8 mouse cellular contexts compared by ENCODE assay signal in genomic region chr13:54737488-54738212, GRCm38 (mm10). TPM values are rescaled to one million over a fixed set of nuclear protein-coding genes. Genes with fewer than 3 reads are reported as not detected.
DNase-seq lines count a peak whose midpoint lies in the region; ATAC-seq lines count a peak whose summit lies in the region.

No protein-coding gene starts in this region.

- no peak overlapping the region for H3K27ac ChIP-seq in kidney, embryonic 14.5 days (ENCODE audit: low read depth, low read length)
- H3K27ac ChIP-seq in forebrain, embryonic 10.5 days, result no peak overlapping the region; the same call in 1 of the 2 replicates
- no peak overlapping the region for H3K27ac ChIP-seq in intestine, embryonic 16.5 days (ENCODE audit: low read length)

- peak overlapping the region; percentile 71 for H3K4me2 ChIP-seq in kidney, embryonic 14.5 days (replicated peaks; ENCODE audit: low read depth, low read length)
- peak overlapping the region; percentile 64 for H3K4me2 ChIP-seq in intestine, embryonic 16.5 days (ENCODE audit: low read depth, low read length)

- H3K9me3 ChIP-seq in kidney, embryonic 14.5 days (ENCODE audit: control insufficient read depth, low read length), result no peaks in the 10 kb centered on the region
- no peaks in the 10 kb centered on the region for H3K9me3 ChIP-seq in forebrain, embryonic 10.5 days
- no peaks in the 10 kb centered on the region for H3K9me3 ChIP-seq in intestine, embryonic 16.5 days (ENCODE audit: control insufficient read depth, low read length)

- 0 out of 2 replicates have a peak, but pooled peaks cover 9% of the 10 kb centered on the region for H3K4me1 ChIP-seq in kidney, embryonic 14.5 days (ENCODE audit: control insufficient read depth, insufficient read depth, low read length)
- H3K4me1 ChIP-seq in forebrain, embryonic 10.5 days, result peaks cover 28% of the 10 kb centered on the region
- H3K4me1 ChIP-seq in intestine, embryonic 16.5 days (ENCODE audit: control insufficient read depth, insufficient read depth, low read length), result peaks cover 13% of the 10 kb centered on the region

- H3K27me3 ChIP-seq in kidney, embryonic 14.5 days (ENCODE audit: control insufficient read depth, insufficient read depth, low read length), result peaks cover 49% of the 10 kb centered on the region
- peaks cover 54% of the 10 kb centered on the region for H3K27me3 ChIP-seq in forebrain, embryonic 10.5 days (ENCODE audit: poor library complexity, severe bottlenecking)
- H3K27me3 ChIP-seq in intestine, embryonic 16.5 days (replicated peaks; ENCODE audit: control insufficient read depth, insufficient read depth, low read length), result peaks cover 40% of the 10 kb centered on the region

- ATAC-seq in kidney, embryonic 14.5 days (ENCODE audit: low FRiP score, low TSS enrichment), result peak; percentile 83; the same call in 1 of the 2 replicates
- ATAC-seq in intestine, embryonic 16.5 days, result peak; percentile 87

- peak overlapping the region; percentile 42; the same call in 1 of the 2 replicates for H3K9ac ChIP-seq in kidney, embryonic 14.5 days (ENCODE audit: low read depth, low read length)
- peak overlapping the region; percentile 41 for H3K9ac ChIP-seq in intestine, embryonic 16.5 days (ENCODE audit: low read depth, low read length)

- peak overlapping the region; percentile 40 for H3K4me3 ChIP-seq in kidney, embryonic 14.5 days (ENCODE audit: low read length)
- H3K4me3 ChIP-seq in forebrain, embryonic 10.5 days, result peak overlapping the region; percentile 49
- peak overlapping the region; percentile 39 for H3K4me3 ChIP-seq in intestine, embryonic 16.5 days (ENCODE audit: low read length)

- DNase-seq in kidney, postnatal 25 days, result no peak
- peak; percentile 82 for DNase-seq in brain, adult 2 months (ENCODE audit: low read depth, low spot score)
- DNase-seq in forebrain, embryonic 10.5 days (ENCODE audit: extremely low spot score, low spot score), result no peak
- peak; percentile 51 for DNase-seq in neural tube, embryonic 10.5 days (ENCODE audit: extremely low spot score, low spot score)
- no peak for DNase-seq in ovary, adult 18-20 months (ENCODE audit: low spot score)
- no peak for DNase-seq in lung, postnatal 10 days

- WGBS in kidney, embryonic 14.5 days, result 2% methylated on average over 70 of the region's 87 CpGs
- 1% methylated on average over 87 of the region's 87 CpGs for WGBS in forebrain, embryonic 10.5 days
- 1% methylated on average over 69 of the region's 87 CpGs for WGBS in intestine, embryonic 16.5 days

- H3K36me3 ChIP-seq in kidney, embryonic 14.5 days (ENCODE audit: control insufficient read depth, insufficient read depth, low read length), result no peaks in the 10 kb centered on the region
- H3K36me3 ChIP-seq in forebrain, embryonic 10.5 days (replicated peaks), result peaks cover 30% of the 10 kb centered on the region
- no peaks in the 10 kb centered on the region for H3K36me3 ChIP-seq in intestine, embryonic 16.5 days (ENCODE audit: control insufficient read depth, insufficient read depth, low read length)

RNA-seq across cellular contexts. Expression of gene Gprin1, which starts 12.0 kb away (rescaled TPM):
- 0.31 and 0.41 TPM in 2 replicates for polyA plus RNA-seq in kidney, embryonic 14.5 days (2014; fragmentation: Nextera tagmentation; extraction: Ambion mirVana)
- 0.56 and 0.57 TPM in 2 replicates for polyA plus RNA-seq in forebrain, embryonic 10.5 days (2016; fragmentation: Nextera tagmentation; extraction: Ambion mirVana)
- polyA plus RNA-seq in intestine, embryonic 16.5 days (2015; fragmentation: Nextera tagmentation; extraction: Ambion mirVana), result 0.15 and 0.16 TPM in 2 replicates

RNA-seq across cellular contexts. Expression of gene Sncb, which starts 28.7 kb away (rescaled TPM):
- polyA plus RNA-seq in kidney, embryonic 14.5 days (2014; fragmentation: Nextera tagmentation; extraction: Ambion mirVana), result not detected in 2 replicates
- 1.1 and 1.8 TPM in 2 replicates for polyA plus RNA-seq in forebrain, embryonic 10.5 days (2016; fragmentation: Nextera tagmentation; extraction: Ambion mirVana)
- 0.39 and 0.46 TPM in 2 replicates for polyA plus RNA-seq in intestine, embryonic 16.5 days (2015; fragmentation: Nextera tagmentation; extraction: Ambion mirVana)

RNA-seq across cellular contexts. Expression of gene Cdhr2, which starts 36.4 kb away (rescaled TPM):
- polyA plus RNA-seq in kidney, embryonic 14.5 days (2014; fragmentation: Nextera tagmentation; extraction: Ambion mirVana), result 1.2 and 1.9 TPM in 2 replicates
- 0.04 TPM in 1 of 2 replicates, not detected in the other for polyA plus RNA-seq in forebrain, embryonic 10.5 days (2016; fragmentation: Nextera tagmentation; extraction: Ambion mirVana)
- 64.2 and 94.9 TPM in 2 replicates for polyA plus RNA-seq in intestine, embryonic 16.5 days (2015; fragmentation: Nextera tagmentation; extraction: Ambion mirVana)

RNA-seq across cellular contexts. Expression of gene Rnf44, which starts 43.9 kb away (rescaled TPM):
- 74.0 and 92.7 TPM in 2 replicates for polyA plus RNA-seq in kidney, embryonic 14.5 days (2014; fragmentation: Nextera tagmentation; extraction: Ambion mirVana)
- 88.6 and 106 TPM in 2 replicates for polyA plus RNA-seq in forebrain, embryonic 10.5 days (2016; fragmentation: Nextera tagmentation; extraction: Ambion mirVana)
- 48.9 and 59.3 TPM in 2 replicates for polyA plus RNA-seq in intestine, embryonic 16.5 days (2015; fragmentation: Nextera tagmentation; extraction: Ambion mirVana)

RNA-seq across cellular contexts. Expression of gene Eif4e1b, which starts 46.1 kb away (rescaled TPM):
- not detected in 2 replicates for polyA plus RNA-seq in kidney, embryonic 14.5 days (2014; fragmentation: Nextera tagmentation; extraction: Ambion mirVana)
- not detected in 2 replicates for polyA plus RNA-seq in forebrain, embryonic 10.5 days (2016; fragmentation: Nextera tagmentation; extraction: Ambion mirVana)
- not detected in 2 replicates for polyA plus RNA-seq in intestine, embryonic 16.5 days (2015; fragmentation: Nextera tagmentation; extraction: Ambion mirVana)

Comparison
In these comparisons a context has a peak if more than half of its experiments do, and no peak if none do; other contexts are left out.
1. DNase-seq: peak in brain, adult 2 months (single experiment) and neural tube, embryonic 10.5 days (single experiment); none in kidney, postnatal 25 days (0 of 2), forebrain, embryonic 10.5 days (single experiment), ovary, adult 18-20 months (single experiment) and lung, postnatal 10 days (single experiment).
2. RNA of gene Cdhr2, which starts 36.4 kb away (polyA plus RNA-seq): 64.2 to 94.9 TPM in intestine, embryonic 16.5 days; 1.2 to 1.9 TPM in kidney, embryonic 14.5 days and 0.04 TPM in forebrain, embryonic 10.5 days; every median in the first group is over 10 times any median in the second.
3. Peak in every context shown above with its lines, with median percentiles within 50 percentile points of each other: H3K4me3 ChIP-seq.